ENCODE assay signal across 8 mouse cellular contexts in the genomic region with DNA sequence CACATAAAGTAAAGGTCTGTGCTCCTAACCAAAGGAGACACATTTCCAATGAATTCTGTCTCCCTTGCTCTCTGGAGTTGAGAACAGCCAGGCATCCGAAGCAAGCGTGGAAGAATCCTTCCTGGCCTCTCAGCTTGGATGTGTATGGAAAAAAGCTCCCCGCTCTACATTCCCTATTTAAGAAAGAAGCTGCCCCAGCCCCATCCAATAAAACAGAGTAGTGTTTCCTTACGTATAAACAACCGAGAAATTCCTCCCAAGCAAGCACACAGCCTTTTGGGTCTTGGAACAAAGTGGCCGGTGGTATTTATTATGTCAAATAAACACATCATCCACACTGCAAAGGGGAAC.
DNase-seq lines count a peak whose midpoint lies in the region; ATAC-seq and TF ChIP-seq lines count a peak whose summit lies in the region.

No protein-coding gene starts in this region.

- H3K27me3 ChIP-seq in lung, embryonic 14.5 days (ENCODE audit: insufficient read depth, low read length) = no peaks in the 10 kb centered on the region
- H3K27me3 ChIP-seq in forebrain, embryonic 15.5 days = no peaks in the 10 kb centered on the region
- no peaks in the 10 kb centered on the region for H3K27me3 ChIP-seq in limb, embryonic 12.5 days
- H3K27me3 ChIP-seq in neural tube, embryonic 15.5 days (replicated peaks) = no peaks in the 10 kb centered on the region

- H3K4me1 ChIP-seq in lung, embryonic 14.5 days (ENCODE audit: insufficient read depth) = peaks cover 13% of the 10 kb centered on the region; the same call in 1 of the 2 replicates
- peaks cover 10% of the 10 kb centered on the region for H3K4me1 ChIP-seq in forebrain, embryonic 15.5 days
- H3K4me1 ChIP-seq in limb, embryonic 12.5 days (replicated peaks) = peaks cover 25% of the 10 kb centered on the region
- H3K4me1 ChIP-seq in neural tube, embryonic 15.5 days = peaks cover 11% of the 10 kb centered on the region

- ATAC-seq in lung, embryonic 14.5 days (ENCODE audit: insufficient read depth) = peak; percentile 33; the same call in 1 of the 2 replicates
- peak; percentile 26; the same call in 1 of the 2 replicates for ATAC-seq in forebrain, embryonic 15.5 days (replicated peaks)
- peak; percentile 60 for ATAC-seq in limb, embryonic 12.5 days (ENCODE audit: insufficient number of reproducible peaks, insufficient read depth, low FRiP score, low TSS enrichment, low read depth)
- no peak for ATAC-seq in neural tube, embryonic 15.5 days (ENCODE audit: low FRiP score)

- no peak for TF ChIP-seq CTCF in lung, embryonic 14.5 days (IDR thresholded peaks at IDR 0.05; ENCODE audit: low read depth)

- H3K4me3 ChIP-seq in lung, embryonic 14.5 days (ENCODE audit: low read depth, low read length) = no peak overlapping the region
- H3K4me3 ChIP-seq in forebrain, embryonic 15.5 days = no peak overlapping the region
- H3K4me3 ChIP-seq in limb, embryonic 12.5 days (replicated peaks) = no peak overlapping the region
- H3K4me3 ChIP-seq in neural tube, embryonic 15.5 days (replicated peaks) = no peak overlapping the region

- H3K9ac ChIP-seq in lung, embryonic 14.5 days = no peak overlapping the region
- 0 out of 2 replicates have a peak overlapping the region, but pooled peaks have one; percentile 1 for H3K9ac ChIP-seq in forebrain, embryonic 15.5 days (replicated peaks)
- 0 out of 2 replicates have a peak overlapping the region, but pooled peaks have one; percentile 8 for H3K9ac ChIP-seq in limb, embryonic 12.5 days (replicated peaks)
- H3K9ac ChIP-seq in neural tube, embryonic 15.5 days (replicated peaks) = no peak overlapping the region

- 22% methylated on average over 6 of the region's 6 CpGs for WGBS in lung, embryonic 14.5 days
- 7% methylated on average over 6 of the region's 6 CpGs for WGBS in forebrain, embryonic 15.5 days
- WGBS in limb, embryonic 12.5 days = 11% methylated on average over 6 of the region's 6 CpGs
- WGBS in neural tube, embryonic 15.5 days = 16% methylated on average over 6 of the region's 6 CpGs

- H3K9me3 ChIP-seq in lung, embryonic 14.5 days (ENCODE audit: low read depth, low read length) = no peaks in the 10 kb centered on the region
- H3K9me3 ChIP-seq in forebrain, embryonic 15.5 days = no peaks in the 10 kb centered on the region
- H3K9me3 ChIP-seq in limb, embryonic 12.5 days = no peaks in the 10 kb centered on the region
- H3K9me3 ChIP-seq in neural tube, embryonic 15.5 days (replicated peaks) = no peaks in the 10 kb centered on the region

- peak overlapping the region; percentile 45 for H3K4me2 ChIP-seq in lung, embryonic 14.5 days
- no peak overlapping the region for H3K4me2 ChIP-seq in forebrain, embryonic 15.5 days (replicated peaks)
- H3K4me2 ChIP-seq in limb, embryonic 12.5 days = peak overlapping the region; percentile 37
- H3K4me2 ChIP-seq in neural tube, embryonic 15.5 days = peak overlapping the region; percentile 42; the same call in 1 of the 2 replicates

- H3K27ac ChIP-seq in lung, embryonic 14.5 days (ENCODE audit: low read depth) = peak overlapping the region; percentile 97
- H3K27ac ChIP-seq in forebrain, embryonic 15.5 days (replicated peaks) = peak overlapping the region; percentile 72
- H3K27ac ChIP-seq in limb, embryonic 12.5 days = peak overlapping the region; percentile 94
- H3K27ac ChIP-seq in neural tube, embryonic 15.5 days (replicated peaks) = peak overlapping the region; percentile 63

- no peaks in the 10 kb centered on the region for H3K36me3 ChIP-seq in lung, embryonic 14.5 days (ENCODE audit: insufficient read depth)
- H3K36me3 ChIP-seq in forebrain, embryonic 15.5 days = no peaks in the 10 kb centered on the region
- peaks cover 6% of the 10 kb centered on the region; the same call in 1 of the 2 replicates for H3K36me3 ChIP-seq in limb, embryonic 12.5 days
- H3K36me3 ChIP-seq in neural tube, embryonic 15.5 days = no peaks in the 10 kb centered on the region

- DNase-seq in lung, embryonic 14.5 days = peak; percentile 80
- DNase-seq in lung, adult 18-20 months = no peak
- DNase-seq in thymus, postnatal 25 days = no peak
- no peak for DNase-seq in cerebellum, postnatal 36 days
- no peak for DNase-seq in retina, postnatal 1 day

Comparison
In these comparisons a context has a peak if more than half of its experiments do, and no peak if none do; other contexts are left out.
1. H3K9ac ChIP-seq: peak in forebrain, embryonic 15.5 days (single experiment) and limb, embryonic 12.5 days (single experiment); none in lung, embryonic 14.5 days (single experiment) and neural tube, embryonic 15.5 days (single experiment).
2. Peak in every context shown above with its lines, with median percentiles within 50 percentile points of each other: H3K27ac ChIP-seq.